Mouse (Mus musculus): ENCODE measurements around the gene Rnf6. TPM values are rescaled to one million over a fixed set of nuclear protein-coding genes. Genes with fewer than 3 reads are reported as not detected.

Rnf6 gene
- polyA plus RNA-seq, 1 experiment, result 27.6 TPM

- no peak overlapping the region for H3K4me3 ChIP-seq (ENCODE audit: control insufficient read depth, low read depth, low read length)
- TF ChIP-seq CTCF (IDR thresholded peaks at IDR 0.05; ENCODE audit: control insufficient read depth, insufficient read depth, insufficient replicate concordance, low read depth, low read length) (no peak), POLR2A (IDR thresholded peaks at IDR 0.05; ENCODE audit: control insufficient read depth, low read depth, low read length) (no peak)
Observed at GRCm38 (mm10) chr5:146240771-146241170, 19.4 kb upstream of the Rnf6 start.

DNA sequence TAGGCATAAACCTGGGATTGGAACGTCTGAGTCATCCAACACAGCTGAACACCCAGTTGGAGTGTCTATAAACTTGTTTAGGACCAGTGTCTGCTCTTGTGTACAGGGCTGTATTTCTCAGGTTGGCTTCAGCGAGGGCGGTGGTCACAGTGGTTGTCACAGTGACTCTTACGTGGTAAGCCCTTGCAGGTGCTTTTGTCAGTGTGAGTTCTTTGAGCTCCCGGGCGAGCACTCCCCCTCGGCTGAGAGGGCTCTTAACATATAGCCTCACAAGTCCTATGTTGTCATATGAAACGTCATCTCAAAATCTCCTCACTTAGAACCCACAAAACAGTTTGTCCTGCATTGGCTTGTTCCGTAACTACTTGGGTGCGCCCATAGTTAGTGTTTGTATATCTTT lies 16.9 kb upstream of the Rnf6 start:
- no peaks in the 10 kb centered on the region for H3K27me3 ChIP-seq (ENCODE audit: control insufficient read depth, insufficient read depth, low read length)

More at GRCm38 (mm10) chr5:146240771-146241170, 19.4 kb upstream of the Rnf6 start:
- Histone ChIP-seq H3K27me3 (ENCODE audit: control insufficient read depth, insufficient read depth, low read length) (no peaks in the 10 kb centered on the region), H3K36me3 (ENCODE audit: control insufficient read depth, insufficient read depth, low read length) (no peaks in the 10 kb centered on the region), H3K27ac (ENCODE audit: control insufficient read depth, insufficient read depth, low read depth, low read length) (no peak overlapping the region), H3K4me1 (ENCODE audit: control insufficient read depth, insufficient read depth, low read length) (no peaks in the 10 kb centered on the region; the same call in 1 of the 2 replicates)

DNA sequence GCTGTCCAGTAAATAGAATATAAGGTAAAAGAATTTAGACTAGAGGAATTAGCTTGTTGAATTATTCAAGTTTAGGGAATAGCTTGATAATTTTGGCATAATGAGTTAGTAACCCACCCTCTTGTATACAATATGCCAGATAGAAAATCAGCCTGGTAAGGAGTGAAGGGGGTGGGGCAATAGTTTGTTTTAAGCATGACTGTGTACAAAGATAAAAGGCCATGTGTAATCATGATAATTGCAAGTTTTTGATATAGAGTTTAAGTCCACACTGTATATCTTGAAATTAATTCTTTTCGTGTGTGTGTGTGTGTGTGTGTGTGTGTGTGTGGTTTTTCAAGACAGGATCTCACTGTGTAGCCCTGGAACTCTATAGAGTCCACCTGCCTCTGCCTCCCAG lies 13.0 kb upstream of the Rnf6 start:
- H3K36me3 ChIP-seq (ENCODE audit: control insufficient read depth, insufficient read depth, low read length), result no peaks in the 10 kb centered on the region
- H3K4me1 ChIP-seq (ENCODE audit: control insufficient read depth, insufficient read depth, low read length), result peaks cover 3% of the 10 kb centered on the region
- no peak overlapping the region for H3K27ac ChIP-seq (ENCODE audit: control insufficient read depth, insufficient read depth, low read depth, low read length)
- H3K4me3 ChIP-seq (ENCODE audit: control insufficient read depth, low read depth, low read length), result no peak overlapping the region
- TF ChIP-seq POLR2A (IDR thresholded peaks at IDR 0.05; ENCODE audit: control insufficient read depth, low read depth, low read length), result no peak
- no peak for TF ChIP-seq CTCF (IDR thresholded peaks at IDR 0.05; ENCODE audit: control insufficient read depth, insufficient read depth, insufficient replicate concordance, low read depth, low read length)
- H3K27me3 ChIP-seq (ENCODE audit: control insufficient read depth, insufficient read depth, low read length), result no peaks in the 10 kb centered on the region

More for the DNA sequence above, 16.9 kb upstream of the Rnf6 start:
- Histone ChIP-seq H3K27ac (ENCODE audit: control insufficient read depth, insufficient read depth, low read depth, low read length) (no peak overlapping the region), H3K4me3 (ENCODE audit: control insufficient read depth, low read depth, low read length) (no peak overlapping the region), H3K36me3 (ENCODE audit: control insufficient read depth, insufficient read depth, low read length) (no peaks in the 10 kb centered on the region), H3K4me1 (ENCODE audit: control insufficient read depth, insufficient read depth, low read length) (no peaks in the 10 kb centered on the region; the same call in 1 of the 2 replicates)
- TF ChIP-seq POLR2A (IDR thresholded peaks at IDR 0.05; ENCODE audit: control insufficient read depth, low read depth, low read length), result no peak
- no peak for TF ChIP-seq CTCF (IDR thresholded peaks at IDR 0.05; ENCODE audit: control insufficient read depth, insufficient read depth, insufficient replicate concordance, low read depth, low read length)

DNA sequence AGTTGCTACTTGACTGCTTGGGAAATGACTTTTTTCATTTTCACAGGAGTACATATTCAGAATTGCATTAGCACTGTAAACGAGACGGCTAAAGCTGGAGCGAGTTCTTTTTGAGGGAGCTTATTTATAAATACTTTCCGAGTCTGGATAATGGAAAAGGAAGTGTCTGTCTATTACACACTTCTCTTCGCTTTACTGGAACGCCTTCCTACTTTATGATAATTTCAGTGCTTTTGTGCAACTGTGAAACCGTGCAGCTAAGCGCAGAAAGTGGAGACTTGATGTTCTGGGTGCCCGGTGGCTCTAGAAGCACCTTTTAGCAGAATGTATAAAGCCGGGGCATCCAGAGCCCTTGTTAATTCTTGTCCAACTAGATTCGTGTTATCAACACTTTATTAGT lies 11.5 kb upstream of the Rnf6 start:
- Histone ChIP-seq H3K27ac (ENCODE audit: control insufficient read depth, insufficient read depth, low read depth, low read length) (no peak overlapping the region), H3K27me3 (ENCODE audit: control insufficient read depth, insufficient read depth, low read length) (no peaks in the 10 kb centered on the region), H3K36me3 (ENCODE audit: control insufficient read depth, insufficient read depth, low read length) (no peaks in the 10 kb centered on the region), H3K4me1 (ENCODE audit: control insufficient read depth, insufficient read depth, low read length) (peaks cover 3% of the 10 kb centered on the region), H3K4me3 (ENCODE audit: control insufficient read depth, low read depth, low read length) (no peak overlapping the region)
- TF ChIP-seq CTCF (IDR thresholded peaks at IDR 0.05; ENCODE audit: control insufficient read depth, insufficient read depth, insufficient replicate concordance, low read depth, low read length) (no peak), POLR2A (IDR thresholded peaks at IDR 0.05; ENCODE audit: control insufficient read depth, low read depth, low read length) (no peak)

DNA sequence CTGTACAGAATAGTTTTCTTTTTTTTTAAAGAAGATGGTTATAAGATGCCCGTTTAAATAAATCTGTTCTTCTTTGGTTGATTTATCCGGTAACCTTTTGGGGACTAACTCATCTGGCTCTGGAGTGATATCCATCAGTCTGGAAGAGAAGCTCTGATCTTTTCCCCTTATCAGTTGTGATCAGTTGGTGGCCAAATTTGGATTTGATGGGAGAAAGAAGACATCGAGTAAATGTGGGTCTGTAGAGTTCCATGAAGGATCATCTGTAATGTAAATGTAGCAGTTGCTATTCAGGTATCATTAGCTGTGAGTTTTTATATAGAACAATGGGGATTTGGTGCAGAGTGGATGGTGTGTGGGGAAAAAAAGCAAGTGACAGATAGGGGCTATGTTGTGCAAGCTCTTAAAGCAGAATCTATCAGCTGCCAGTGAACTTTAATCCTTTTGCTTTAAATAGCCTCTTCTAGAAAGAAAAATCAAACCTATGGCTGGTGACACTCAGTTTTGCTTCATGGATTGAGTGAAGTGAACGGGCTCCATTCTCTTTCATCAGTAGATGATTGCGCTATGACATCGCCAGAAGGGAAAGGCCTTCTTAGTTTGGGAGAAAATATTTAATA lies 10.8 kb upstream of the Rnf6 start:
- TF ChIP-seq CTCF (IDR thresholded peaks at IDR 0.05; ENCODE audit: control insufficient read depth, insufficient read depth, insufficient replicate concordance, low read depth, low read length) (no peak), POLR2A (IDR thresholded peaks at IDR 0.05; ENCODE audit: control insufficient read depth, low read depth, low read length) (no peak)
- H3K36me3 ChIP-seq (ENCODE audit: control insufficient read depth, insufficient read depth, low read length), result no peaks in the 10 kb centered on the region
- H3K4me3 ChIP-seq (ENCODE audit: control insufficient read depth, low read depth, low read length), result no peak overlapping the region
- peaks cover 3% of the 10 kb centered on the region for H3K4me1 ChIP-seq (ENCODE audit: control insufficient read depth, insufficient read depth, low read length)
- no peak overlapping the region for H3K27ac ChIP-seq (ENCODE audit: control insufficient read depth, insufficient read depth, low read depth, low read length)
- H3K27me3 ChIP-seq (ENCODE audit: control insufficient read depth, insufficient read depth, low read length), result no peaks in the 10 kb centered on the region

GRCm38 (mm10) chr5:146231655-146231996 lies 10.3 kb upstream of the Rnf6 start:
- H3K27me3 ChIP-seq (ENCODE audit: control insufficient read depth, insufficient read depth, low read length), result no peaks in the 10 kb centered on the region
- peaks cover 3% of the 10 kb centered on the region for H3K4me1 ChIP-seq (ENCODE audit: control insufficient read depth, insufficient read depth, low read length)
- H3K27ac ChIP-seq (ENCODE audit: control insufficient read depth, insufficient read depth, low read depth, low read length), result peak overlapping the region; percentile 49
- H3K4me3 ChIP-seq (ENCODE audit: control insufficient read depth, low read depth, low read length), result peak overlapping the region; percentile 97
- TF ChIP-seq POLR2A (IDR thresholded peaks at IDR 0.05; ENCODE audit: control insufficient read depth, low read depth, low read length), result no peak
- no peak for TF ChIP-seq CTCF (IDR thresholded peaks at IDR 0.05; ENCODE audit: control insufficient read depth, insufficient read depth, insufficient replicate concordance, low read depth, low read length)
- H3K36me3 ChIP-seq (ENCODE audit: control insufficient read depth, insufficient read depth, low read length), result no peaks in the 10 kb centered on the region

DNA sequence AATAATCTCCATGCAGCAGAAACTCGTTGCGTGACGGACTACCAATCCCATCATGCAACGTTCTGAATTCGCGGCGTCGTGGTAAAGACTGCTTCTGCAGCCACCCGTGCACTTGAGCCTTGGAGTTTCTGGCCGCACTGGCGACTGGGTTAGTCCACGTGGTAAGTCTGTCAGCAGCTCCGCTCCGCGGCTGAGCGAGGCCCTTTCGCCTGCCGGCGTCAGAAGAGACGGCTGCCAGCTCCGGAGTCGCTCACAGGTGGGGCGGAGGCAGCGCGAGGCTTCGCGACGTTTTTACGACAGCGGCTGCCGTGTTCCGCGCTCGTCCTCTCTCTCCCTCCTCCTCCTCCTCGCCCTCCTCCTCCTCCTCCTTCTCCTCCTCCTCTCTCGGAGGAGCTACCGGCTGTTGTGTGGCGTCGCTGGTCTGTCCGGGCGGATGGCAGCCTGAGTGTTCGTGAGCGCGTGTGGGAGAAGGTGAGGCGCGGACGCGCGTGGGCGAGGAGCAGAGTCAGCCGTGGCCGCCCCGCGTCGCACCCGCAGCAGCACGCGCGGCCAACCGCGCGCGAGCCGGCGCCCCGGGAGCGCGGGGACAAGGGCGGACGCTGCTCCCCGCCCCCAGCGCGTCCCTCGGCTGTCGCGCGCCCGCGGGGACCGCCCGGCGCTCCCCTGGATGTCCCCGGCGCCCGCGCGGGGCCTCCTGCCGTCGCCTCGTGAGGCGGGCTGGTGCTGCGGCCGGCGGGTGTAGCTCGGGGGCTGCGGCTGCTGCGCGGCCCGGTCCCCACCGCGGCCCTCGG lies 9.7 kb upstream of the Rnf6 start, which contains the start of gene Cdk8:
TSS of gene Cdk8 (plus strand) at position 367 of the 791 bp plus-strand sequence.
- Histone ChIP-seq H3K4me3 (ENCODE audit: control insufficient read depth, low read depth, low read length) (peak within 1 kb of the TSS; percentile 97), H3K36me3 (ENCODE audit: control insufficient read depth, insufficient read depth, low read length) (no peaks in the 10 kb centered on the region), H3K27ac (ENCODE audit: control insufficient read depth, insufficient read depth, low read depth, low read length) (peak within 1 kb of the TSS; percentile 96), H3K27me3 (ENCODE audit: control insufficient read depth, insufficient read depth, low read length) (no peaks in the 10 kb centered on the region), H3K4me1 (ENCODE audit: control insufficient read depth, insufficient read depth, low read length) (peaks cover 3% of the 10 kb centered on the region)
- TF ChIP-seq CTCF (IDR thresholded peaks at IDR 0.05; ENCODE audit: control insufficient read depth, insufficient read depth, insufficient replicate concordance, low read depth, low read length) (no peak), POLR2A (IDR thresholded peaks at IDR 0.05; ENCODE audit: control insufficient read depth, low read depth, low read length) (peak; percentile 75)
